Mouse (Mus musculus) lung, postnatal 0 days (tissue): ENCODE measurements around the gene Fyn. TPM values are rescaled to one million over a fixed set of nuclear protein-coding genes. Genes with fewer than 3 reads are reported as not detected.

Experiments
- ATAC-seq: fragments of 200-750 bp; cut with Nextera tagmentation; 2 replicates; pipeline ENCODE4 v1.8.0; 2017; ENCODE audit warnings: moderate library complexity
- DNase-seq: peaks from one replicate; pipeline ENCODE4 v3.0.0-alpha.2; 2016; ENCODE audit warnings: low spot score
- H3K27ac ChIP-seq: fragments of 300-500 bp; sonication (generic); 2 replicates; pipeline ENCODE4 v1.5.1; 2014; ENCODE audit warnings: antibody characterized with exemption, mild to moderate bottlenecking, low read length, mixed read lengths
- H3K27me3 ChIP-seq: fragments of 300-500 bp; sonication (generic); replicated peaks from 2 replicates; pipeline ENCODE4 v1.6.1; 2014; ENCODE audit warnings: low read length, mixed read lengths; ENCODE audit not compliant: insufficient read depth
- H3K36me3 ChIP-seq: fragments of 300-500 bp; sonication (generic); 2 replicates; pipeline ENCODE4 v1.6.1; 2014; ENCODE audit warnings: low read length, mixed read lengths; ENCODE audit not compliant: insufficient read depth
- H3K4me1 ChIP-seq: fragments of 300-500 bp; sonication (generic); 2 replicates; pipeline ENCODE4 v1.6.1; 2014; ENCODE audit warnings: antibody characterized with exemption, low read depth, low read length, mixed read lengths; ENCODE audit not compliant: insufficient read depth
- H3K4me2 ChIP-seq: fragments of 300-500 bp; sonication (generic); replicated peaks from 2 replicates; pipeline ENCODE4 v1.6.1; 2014; ENCODE audit warnings: low read depth, mild to moderate bottlenecking, low read length, moderate library complexity, mixed read lengths
- H3K4me3 ChIP-seq: fragments of 300-500 bp; sonication (generic); 2 replicates; pipeline ENCODE4 v1.5.1; 2014; ENCODE audit warnings: low read depth, low read length
- H3K9ac ChIP-seq: fragments of 300-500 bp; sonication (generic); replicated peaks from 2 replicates; pipeline ENCODE4 v1.6.1; 2014; ENCODE audit warnings: low read depth, mild to moderate bottlenecking
- H3K9me3 ChIP-seq: fragments of 300-500 bp; sonication (generic); 2 replicates; pipeline ENCODE4 v1.6.1; 2016; ENCODE audit warnings: low read length, mixed read lengths
- CTCF ChIP-seq: IDR thresholded peaks from 2 replicates; pipeline ENCODE4 v1.5.1; 2016; ENCODE audit warnings: antibody characterized with exemption, mild to moderate bottlenecking
- EP300 ChIP-seq: IDR thresholded peaks from 2 replicates; pipeline ENCODE4 v1.6.1; 2016; ENCODE audit warnings: antibody characterized with exemption, mild to moderate bottlenecking, control low read depth
- WGBS: fragments of 180-500 bp; shearing (Covaris S2); extraction: QIAGEN DNeasy Blood & Tissue Kit; methylation state at CpG from one replicate; pipeline ENCODE4 v1.1.7; 2014; 5-methylcytosine and 5-hydroxymethylcytosine counted together
- polyA plus RNA-seq: library from polyadenylated mRNA; unstranded; fragments of >200 nt; fragmentation: Nextera tagmentation; extraction: Ambion mirVana; gene quantifications from 2 replicates; pipeline ENCODE4 v1.2.1, GENCODE M21; 2015

Gene Fyn
- polyA plus RNA-seq, 1 experiment from 2014 or later = 23.0 TPM

GRCm38 (mm10) chr10:39421772-39422171 lies 53.1 kb downstream of the Fyn start:
- Histone ChIP-seq H3K9ac (no peak overlapping the region), H3K4me1 (peaks cover 10% of the 10 kb centered on the region; the same call in 1 of the 2 replicates), H3K36me3 (no peaks in the 10 kb centered on the region), H3K4me2 (no peak overlapping the region), H3K27ac (no peak overlapping the region), H3K9me3 (no peaks in the 10 kb centered on the region), H3K4me3 (no peak overlapping the region), H3K27me3 (no peaks in the 10 kb centered on the region)
- WGBS = 85% methylated on average over 9 of the region's 9 CpGs
- ATAC-seq (no peak), DNase-seq (no peak)
- no peak for TF ChIP-seq CTCF
- no peak for TF ChIP-seq EP300

- no peak for ATAC-seq
- Histone ChIP-seq H3K4me1 (no peaks in the 10 kb centered on the region), H3K9me3 (no peaks in the 10 kb centered on the region), H3K4me2 (no peak overlapping the region), H3K27ac (no peak overlapping the region), H3K4me3 (no peak overlapping the region), H3K27me3 (no peaks in the 10 kb centered on the region), H3K9ac (no peak overlapping the region), H3K36me3 (no peaks in the 10 kb centered on the region)
- whole genome bisulfite sequencing = 89% methylated on average over 3 of the region's 3 CpGs
- DNase-seq = no peak
- TF ChIP-seq EP300 = no peak
- TF ChIP-seq CTCF = no peak
Measured at GRCm38 (mm10) chr10:39424643-39425042, 56.0 kb downstream of the Fyn start.

GRCm38 (mm10) chr10:39426033-39426432 lies 57.4 kb downstream of the Fyn start:
- WGBS = 84% methylated on average over 3 of the region's 3 CpGs

DNA sequence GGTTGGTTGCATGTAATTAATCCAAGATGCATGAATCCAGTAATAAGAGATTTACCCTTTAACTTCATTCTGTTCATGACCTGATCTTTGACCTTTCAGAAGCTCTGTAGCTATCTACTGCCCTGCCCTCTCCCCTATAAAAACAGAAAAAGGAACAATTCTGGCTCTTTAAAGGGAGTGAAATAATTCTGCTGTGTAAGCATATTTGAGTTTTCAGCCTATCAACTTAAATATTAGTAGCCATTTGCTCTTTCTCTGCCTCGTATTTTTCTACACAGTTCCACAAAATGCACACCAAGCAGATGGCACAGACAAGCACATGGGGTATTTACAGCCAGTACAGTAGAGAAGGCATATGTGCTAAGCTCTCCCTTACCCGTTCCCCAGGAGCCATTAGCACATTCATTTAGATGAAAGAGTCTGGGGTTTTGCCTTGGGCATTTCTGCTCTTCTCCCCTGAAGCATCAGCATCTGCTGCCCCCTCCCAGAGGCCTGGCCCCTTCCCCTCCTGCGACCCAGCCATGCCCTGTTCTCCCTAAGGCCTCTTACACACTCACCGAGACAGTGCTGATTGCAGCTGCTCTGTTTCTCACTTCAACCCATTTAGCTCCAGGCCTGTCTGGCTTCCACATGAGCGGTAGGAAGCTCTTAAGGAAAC lies 58.3 kb downstream of the Fyn start:
- no peak overlapping the region for H3K27ac ChIP-seq
- 67% methylated on average over 5 of the region's 5 CpGs for WGBS
- no peak overlapping the region for H3K4me3 ChIP-seq
- no peaks in the 10 kb centered on the region for H3K9me3 ChIP-seq
- H3K36me3 ChIP-seq = no peaks in the 10 kb centered on the region
- no peaks in the 10 kb centered on the region for H3K4me1 ChIP-seq
- no peak for TF ChIP-seq CTCF
- TF ChIP-seq EP300 = no peak
- no peaks in the 10 kb centered on the region for H3K27me3 ChIP-seq
- ATAC-seq (no peak), DNase-seq (no peak)
- no peak overlapping the region for H3K4me2 ChIP-seq
- no peak overlapping the region for H3K9ac ChIP-seq

More at GRCm38 (mm10) chr10:39426033-39426432, 57.4 kb downstream of the Fyn start:
- Histone ChIP-seq H3K9ac (no peak overlapping the region), H3K4me1 (no peaks in the 10 kb centered on the region), H3K36me3 (no peaks in the 10 kb centered on the region), H3K27me3 (no peaks in the 10 kb centered on the region), H3K9me3 (no peaks in the 10 kb centered on the region), H3K4me3 (no peak overlapping the region), H3K27ac (no peak overlapping the region), H3K4me2 (no peak overlapping the region)
- no peak for TF ChIP-seq CTCF
- TF ChIP-seq EP300 = no peak
- DNase-seq (no peak), ATAC-seq (no peak)

GRCm38 (mm10) chr10:39429661-39430060 lies 61.0 kb downstream of the Fyn start:
- H3K4me1 ChIP-seq = no peaks in the 10 kb centered on the region
- no peaks in the 10 kb centered on the region for H3K36me3 ChIP-seq
- WGBS = 80% methylated on average over 4 of the region's 4 CpGs
- DNase-seq (no peak), ATAC-seq (no peak)
- no peaks in the 10 kb centered on the region for H3K27me3 ChIP-seq
- H3K9me3 ChIP-seq = no peaks in the 10 kb centered on the region
- H3K4me3 ChIP-seq = no peak overlapping the region
- TF ChIP-seq EP300 (no peak), CTCF (no peak)
- H3K9ac ChIP-seq = no peak overlapping the region
- H3K27ac ChIP-seq = no peak overlapping the region
- no peak overlapping the region for H3K4me2 ChIP-seq

GRCm38 (mm10) chr10:39430074-39430764 lies 61.6 kb downstream of the Fyn start:
- 68% methylated on average over 14 of the region's 14 CpGs for WGBS
- Histone ChIP-seq H3K27me3 (no peaks in the 10 kb centered on the region), H3K9me3 (no peaks in the 10 kb centered on the region), H3K4me2 (no peak overlapping the region), H3K4me1 (no peaks in the 10 kb centered on the region), H3K27ac (no peak overlapping the region), H3K36me3 (no peaks in the 10 kb centered on the region), H3K9ac (no peak overlapping the region), H3K4me3 (no peak overlapping the region)
- DNase-seq (no peak), ATAC-seq (no peak)
- no peak for TF ChIP-seq CTCF
- no peak for TF ChIP-seq EP300
